Mouse (Mus musculus) ES-E14 (cell line): ENCODE data around the gene Rtp3. TPM values are rescaled to one million over a fixed set of nuclear protein-coding genes. Genes with fewer than 3 reads are reported as not detected.

Experiments
- DNase-seq: peaks from one replicate; pipeline ENCODE4 v3.0.0-alpha.2; 2013; ENCODE audit warnings: low read depth, low spot score
- H3K27ac ChIP-seq: 2 replicates; pipeline ENCODE4 v1.5.1; 2012; ENCODE audit warnings: low read depth, mild to moderate bottlenecking, low read length, moderate library complexity, mixed read lengths; ENCODE audit not compliant: poor library complexity, insufficient read depth, severe bottlenecking
- H3K36me3 ChIP-seq: 2 replicates; pipeline ENCODE4 v1.6.1; 2012; ENCODE audit warnings: mild to moderate bottlenecking, low read length, moderate library complexity, mixed read lengths; ENCODE audit not compliant: control insufficient read depth, poor library complexity, insufficient read depth, severe bottlenecking
- H3K4me1 ChIP-seq, 2 experiments: fragments of 150-350 bp in 1 of 2; sonication (generic) in 1 of 2; 2 replicates each; pipeline ENCODE4 v1.6.1; 2012; ENCODE audit warnings: low read length in 2 of 2, mild to moderate bottlenecking in 1 of 2, mixed read lengths in 1 of 2; ENCODE audit not compliant: control insufficient read depth in 2 of 2, insufficient read depth in 2 of 2, poor library complexity in 1 of 2
- H3K4me3 ChIP-seq, 2 experiments: fragments of 150-350 bp in 1 of 2; sonication (generic) in 1 of 2; 2 replicates each; pipeline ENCODE4 v1.5.1; 2012; ENCODE audit warnings: low read length in 2 of 2, low read depth in 1 of 2, mild to moderate bottlenecking in 1 of 2, mixed read lengths in 1 of 2; ENCODE audit not compliant: insufficient read depth in 1 of 2, poor library complexity in 1 of 2, severe bottlenecking in 1 of 2
- H3K9ac ChIP-seq: 2 replicates; pipeline ENCODE4 v1.6.1; 2012; ENCODE audit warnings: low read depth, mild to moderate bottlenecking, low read length, mixed read lengths; ENCODE audit not compliant: poor library complexity, insufficient read depth, severe bottlenecking
- H3K9me3 ChIP-seq: fragments of 150-350 bp; sonication (generic); 2 replicates; pipeline ENCODE4 v1.6.1; 2012; ENCODE audit warnings: low read depth, mild to moderate bottlenecking, low read length; ENCODE audit not compliant: control insufficient read depth, insufficient read depth
- CHD2 ChIP-seq: IDR thresholded peaks from 2 replicates; pipeline ENCODE4 v1.6.1; 2014; ENCODE audit warnings: mild to moderate bottlenecking, low read depth, low read length, inconsistent platforms
- HCFC1 ChIP-seq: IDR thresholded peaks from 2 replicates; pipeline ENCODE4 v1.6.1; 2012; ENCODE audit warnings: low read length, inconsistent platforms, borderline replicate concordance; ENCODE audit not compliant: insufficient read depth
- MAFK ChIP-seq: IDR thresholded peaks from 2 replicates; pipeline ENCODE4 v1.6.1; 2014; ENCODE audit warnings: mild to moderate bottlenecking, low read depth, low read length, inconsistent platforms; ENCODE audit not compliant: insufficient read depth
- ZC3H11A ChIP-seq: IDR thresholded peaks from 2 replicates; pipeline ENCODE4 v1.6.1; 2012; ENCODE audit warnings: low read depth, mild to moderate bottlenecking, inconsistent platforms, low read length, borderline replicate concordance
- ZNF384 ChIP-seq: IDR thresholded peaks from 2 replicates; pipeline ENCODE4 v1.6.1; 2012; ENCODE audit warnings: low read depth, low read length, inconsistent platforms
- in situ Hi-C, 2 experiments: fragments of 600-800 bp; cut with MboI; formaldehyde crosslinking; loops; one replicate each; pipeline ENCODE4 v1.15.1; 2025; ENCODE audit warnings: low sequenced_read_pairs in 2 of 2, inconsistent platforms in 1 of 2; ENCODE audit not compliant: unreplicated experiment in 2 of 2
- total RNA-seq: library from RNA; depleted of rRNA; stranded (reverse); fragments of 300-350 nt; gene quantifications from 2 replicates; pipeline ENCODE4 v1.2.3, GENCODE M21; 2012

The Rtp3 gene
- total RNA-seq, 1 experiment = 0.62 TPM

DNA sequence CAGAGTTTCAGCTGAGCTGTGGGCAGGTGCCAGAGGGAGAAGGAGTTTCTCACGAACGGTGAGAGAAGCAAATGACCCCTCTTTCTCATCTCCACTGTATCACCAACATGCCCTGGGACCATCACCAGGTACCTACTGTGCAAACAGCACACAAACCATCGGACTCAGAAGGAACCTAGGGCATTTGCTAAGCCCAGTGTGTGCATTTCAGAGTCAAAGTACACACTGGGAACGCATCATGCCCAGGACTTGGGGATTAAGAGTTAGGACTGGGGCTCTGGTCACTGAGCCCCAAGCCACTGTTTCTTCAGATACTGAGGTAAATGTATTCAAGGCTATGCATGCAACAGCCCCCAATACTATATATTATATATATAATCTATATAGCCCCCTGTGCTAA is 3.1 kb downstream of the Rtp3 start:
- TF ChIP-seq MAFK = no peak
- TF ChIP-seq CHD2 = no peak
- no peak for TF ChIP-seq ZNF384
- TF ChIP-seq HCFC1 = no peak
- TF ChIP-seq ZC3H11A = no peak
- in situ Hi-C loops = no loop called here
- Histone ChIP-seq H3K9me3 (no peaks in the 10 kb centered on the region), H3K36me3 (no peaks in the 10 kb centered on the region), H3K9ac (no peak overlapping the region), H3K4me3 (no peak overlapping the region), H3K4me1 (peaks cover 6 to 19% of the 10 kb centered on the region in 2 experiments), H3K27ac (no peak overlapping the region)
- DNase-seq = no peak

DNA sequence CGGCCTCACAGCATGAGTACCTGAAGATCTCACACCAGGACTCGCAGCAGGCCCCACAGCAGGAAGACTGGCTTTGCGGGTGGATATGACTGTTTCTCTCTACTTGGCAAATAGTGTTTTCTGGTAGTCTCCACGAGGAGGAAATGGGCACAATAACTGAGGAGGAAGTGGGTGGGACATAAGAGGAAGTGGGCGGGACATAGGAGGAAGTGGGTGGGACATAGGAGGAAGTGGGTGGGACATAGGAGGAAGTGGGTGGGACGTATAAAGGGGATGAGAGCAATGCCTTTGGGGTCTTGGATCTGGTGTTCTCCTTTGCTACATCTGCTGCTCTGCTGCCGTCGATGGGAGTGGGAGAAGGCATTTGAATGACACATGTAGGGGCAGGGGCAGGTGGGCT is 4.4 kb downstream of the Rtp3 start:
- Histone ChIP-seq H3K9me3 (no peaks in the 10 kb centered on the region), H3K9ac (no peak overlapping the region), H3K4me3 (no peak overlapping the region), H3K36me3 (no peaks in the 10 kb centered on the region; the same call in 1 of the 2 replicates), H3K27ac (no peak overlapping the region), H3K4me1 (peaks cover 6 to 20% of the 10 kb centered on the region in 2 experiments)
- TF ChIP-seq MAFK (no peak), HCFC1 (no peak), ZC3H11A (no peak)
- in situ Hi-C loops = no loop called here
- no peak for DNase-seq

DNA sequence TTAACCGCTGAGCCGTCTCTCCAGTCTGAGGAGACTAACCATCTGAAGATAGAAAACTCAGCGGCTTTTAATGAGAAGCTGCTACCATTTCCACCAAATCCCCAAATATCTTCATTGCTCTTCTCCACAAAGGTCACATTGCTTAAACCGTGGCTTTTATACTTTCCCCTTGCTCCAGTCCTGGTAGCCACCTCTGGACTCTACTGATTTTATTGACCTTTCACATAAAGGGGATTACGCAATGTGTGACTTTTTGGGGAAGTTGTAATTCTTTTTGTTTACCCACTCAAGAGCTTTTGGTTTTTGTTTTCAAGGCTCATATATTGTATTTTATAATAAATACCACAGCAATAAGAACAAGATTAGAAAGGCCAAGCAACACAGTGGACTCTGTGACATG is 4.8 kb downstream of the Rtp3 start:
- TF ChIP-seq MAFK (no peak), ZNF384 (no peak), CHD2 (no peak), ZC3H11A (no peak), HCFC1 (no peak)
- DNase-seq = no peak
- in situ Hi-C loops = no loop called here

DNA sequence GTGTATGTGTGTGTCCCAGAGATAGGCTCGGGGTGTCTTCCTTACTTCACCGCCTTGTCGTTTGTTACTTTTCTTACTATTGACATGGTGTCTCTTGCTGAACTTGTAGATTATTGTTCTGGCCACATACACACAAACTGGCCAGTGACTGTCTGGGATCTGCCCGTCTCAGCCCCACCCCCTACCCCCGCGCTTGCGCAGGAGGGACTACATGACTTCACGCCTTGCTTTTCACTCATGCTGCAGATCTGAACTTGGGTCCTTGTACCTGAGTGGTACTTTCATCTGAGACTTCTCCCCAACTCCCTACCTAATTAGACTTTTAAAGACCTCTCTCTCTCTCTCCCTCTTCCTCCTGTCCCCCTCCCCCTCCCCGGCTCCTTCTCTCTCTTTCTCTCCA is 6.3 kb downstream of the Rtp3 start:
- Histone ChIP-seq H3K36me3 (peaks cover 5% of the 10 kb centered on the region), H3K4me1 (peaks cover 6 to 14% of the 10 kb centered on the region in 2 experiments; a peak in 3 of 4 replicates), H3K27ac (no peak overlapping the region), H3K9me3 (no peaks in the 10 kb centered on the region), H3K4me3 (no peak overlapping the region), H3K9ac (no peak overlapping the region)
- TF ChIP-seq ZC3H11A (no peak), HCFC1 (no peak), CHD2 (no peak)
- DNase-seq = no peak
- in situ Hi-C loops = no loop called here

More for the DNA sequence above, 4.8 kb downstream of the Rtp3 start:
- Histone ChIP-seq H3K4me3 (no peak overlapping the region), H3K36me3 (peaks cover 2% of the 10 kb centered on the region; the same call in 1 of the 2 replicates), H3K4me1 (peaks cover 6 to 18% of the 10 kb centered on the region in 2 experiments), H3K27ac (no peak overlapping the region), H3K9ac (no peak overlapping the region), H3K9me3 (no peaks in the 10 kb centered on the region)

DNA sequence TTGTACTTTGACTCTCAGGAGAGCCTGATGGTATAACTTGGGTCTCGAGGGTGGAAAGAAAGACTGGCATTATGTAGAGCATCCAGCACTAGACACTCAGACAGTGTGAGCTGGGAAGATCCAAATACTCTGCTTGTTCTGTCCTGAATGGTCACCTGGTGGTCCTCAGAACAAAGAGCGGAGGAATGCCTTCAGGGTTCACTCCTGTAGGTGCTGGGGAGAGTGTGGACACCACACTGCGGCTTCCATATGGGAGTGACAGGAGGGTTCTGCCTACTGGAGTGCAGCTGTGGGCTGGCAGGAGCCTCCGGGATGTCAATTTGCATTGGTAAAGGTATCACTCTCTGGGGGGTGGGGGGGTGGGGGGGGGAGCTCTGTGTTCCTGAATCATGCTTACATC is 8.0 kb downstream of the Rtp3 start:
- no peak for DNase-seq
- Histone ChIP-seq H3K36me3 (peaks cover 5% of the 10 kb centered on the region), H3K27ac (no peak overlapping the region), H3K4me1 (peaks cover 4 to 11% of the 10 kb centered on the region in 2 experiments; a peak in 2 of 4 replicates), H3K9me3 (no peaks in the 10 kb centered on the region), H3K4me3 (no peak overlapping the region), H3K9ac (no peak overlapping the region)
- in situ Hi-C loops = no loop called here
- TF ChIP-seq HCFC1 (no peak), MAFK (no peak), CHD2 (no peak), ZNF384 (no peak)
